Mouse (Mus musculus) kidney, embryonic 14.5 days (tissue): ENCODE results near the gene Mief2. TPM values are rescaled to one million over a fixed set of nuclear protein-coding genes. Genes with fewer than 3 reads are reported as not detected.

Experiments used
- ATAC-seq: fragments of 200-750 bp; cut with Nextera tagmentation; 2 replicates; pipeline ENCODE4 v1.8.0; 2017; ENCODE audit warnings: moderate number of reproducible peaks, mild to moderate bottlenecking, moderate TSS enrichment, moderate library complexity; ENCODE audit not compliant: low FRiP score, low TSS enrichment
- H3K27ac ChIP-seq: fragments of 300-500 bp; sonication (generic); 2 replicates; pipeline ENCODE4 v1.5.1; 2014; ENCODE audit warnings: low read depth, mild to moderate bottlenecking, low read length, moderate library complexity, mixed read lengths
- H3K27me3 ChIP-seq: fragments of 300-500 bp; sonication (generic); 2 replicates; pipeline ENCODE4 v1.6.1; 2014; ENCODE audit warnings: mild to moderate bottlenecking, low read length; ENCODE audit not compliant: control insufficient read depth, insufficient read depth
- H3K36me3 ChIP-seq: fragments of 300-500 bp; sonication (generic); 2 replicates; pipeline ENCODE4 v1.6.1; 2014; ENCODE audit warnings: low read length, mixed read lengths; ENCODE audit not compliant: control insufficient read depth, insufficient read depth
- H3K4me1 ChIP-seq: fragments of 300-500 bp; sonication (generic); 2 replicates; pipeline ENCODE4 v1.6.1; 2014; ENCODE audit warnings: low read length, mixed read lengths; ENCODE audit not compliant: control insufficient read depth, insufficient read depth
- H3K4me2 ChIP-seq: fragments of 300-500 bp; sonication (generic); replicated peaks from 2 replicates; pipeline ENCODE4 v1.6.1; 2014; ENCODE audit warnings: low read depth, mild to moderate bottlenecking, low read length
- H3K4me3 ChIP-seq: fragments of 300-500 bp; sonication (generic); 2 replicates; pipeline ENCODE4 v1.5.1; 2014; ENCODE audit warnings: mild to moderate bottlenecking, low read length
- H3K9ac ChIP-seq: fragments of 300-500 bp; sonication (generic); 2 replicates; pipeline ENCODE4 v1.6.1; 2014; ENCODE audit warnings: low read depth, mild to moderate bottlenecking, low read length, moderate library complexity
- H3K9me3 ChIP-seq: fragments of 300-500 bp; sonication (generic); 2 replicates; pipeline ENCODE4 v1.6.1; 2016; ENCODE audit warnings: low read length; ENCODE audit not compliant: control insufficient read depth
- WGBS: fragments of 180-500 bp; shearing (Covaris S2); extraction: QIAGEN DNeasy Blood & Tissue Kit; methylation state at CpG from one replicate; pipeline ENCODE4 v1.1.7; 2014; 5-methylcytosine and 5-hydroxymethylcytosine counted together
- polyA plus RNA-seq: library from polyadenylated mRNA; unstranded; fragments of >200 nt; fragmentation: Nextera tagmentation; extraction: Ambion mirVana; gene quantifications from 2 replicates; pipeline ENCODE4 v1.2.1, GENCODE M21; 2014

The Mief2 gene
- polyA plus RNA-seq, 1 experiment from 2014 or later = 17.0 TPM

DNA sequence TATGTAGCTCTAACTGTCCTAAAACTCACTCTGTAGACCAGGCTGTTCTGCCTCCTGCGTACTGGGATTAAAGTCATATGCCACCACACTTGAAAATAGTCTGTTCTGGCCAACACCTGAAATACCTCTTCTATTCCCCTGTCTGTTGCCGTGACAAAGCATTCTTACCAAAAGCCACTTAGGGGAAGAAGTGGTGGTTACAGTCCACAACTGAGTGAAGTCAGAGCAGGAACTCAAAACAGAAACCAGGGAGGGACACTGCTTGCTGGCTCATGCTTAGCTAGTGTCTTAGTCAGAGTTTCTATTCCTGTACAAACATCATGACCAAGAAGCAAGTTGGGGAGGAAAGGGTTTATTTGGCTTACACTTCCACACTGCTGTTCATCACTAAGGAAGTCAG, 41.1 kb downstream of the Mief2 start:
- no peak for ATAC-seq
- no peaks in the 10 kb centered on the region for H3K36me3 ChIP-seq
- no peak overlapping the region for H3K4me3 ChIP-seq
- no peaks in the 10 kb centered on the region for H3K4me1 ChIP-seq
- H3K27me3 ChIP-seq = no peaks in the 10 kb centered on the region
- no peak overlapping the region for H3K4me2 ChIP-seq
- no peaks in the 10 kb centered on the region for H3K9me3 ChIP-seq
- no peak overlapping the region for H3K9ac ChIP-seq
- 88% methylated on average over 2 of the region's 2 CpGs for WGBS
- H3K27ac ChIP-seq = no peak overlapping the region

DNA sequence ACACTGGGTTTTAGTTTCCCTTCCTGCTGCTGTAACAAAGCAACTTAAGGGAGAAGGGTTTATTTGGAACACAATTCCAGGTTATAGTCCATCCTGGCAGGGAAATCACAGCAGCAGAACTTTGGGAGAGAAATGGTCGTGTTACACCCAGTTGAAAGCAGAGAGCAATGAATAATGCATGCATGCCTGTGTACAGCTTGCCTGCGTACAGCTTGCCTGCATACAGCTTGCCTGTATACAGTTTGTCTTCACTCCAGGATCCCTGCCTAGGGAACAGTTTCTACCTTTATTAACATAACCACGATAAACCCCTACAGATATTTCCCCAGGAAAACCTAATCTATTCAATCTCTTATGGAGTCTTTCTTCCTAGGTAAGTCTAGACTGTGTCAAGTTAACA, 42.6 kb downstream of the Mief2 start:
- Histone ChIP-seq H3K9ac (no peak overlapping the region), H3K27ac (no peak overlapping the region), H3K36me3 (no peaks in the 10 kb centered on the region), H3K27me3 (no peaks in the 10 kb centered on the region), H3K4me1 (peaks cover 11% of the 10 kb centered on the region), H3K9me3 (no peaks in the 10 kb centered on the region), H3K4me2 (no peak overlapping the region), H3K4me3 (no peak overlapping the region)
- ATAC-seq = no peak
- WGBS = 84% methylated on average over 3 of the region's 3 CpGs

DNA sequence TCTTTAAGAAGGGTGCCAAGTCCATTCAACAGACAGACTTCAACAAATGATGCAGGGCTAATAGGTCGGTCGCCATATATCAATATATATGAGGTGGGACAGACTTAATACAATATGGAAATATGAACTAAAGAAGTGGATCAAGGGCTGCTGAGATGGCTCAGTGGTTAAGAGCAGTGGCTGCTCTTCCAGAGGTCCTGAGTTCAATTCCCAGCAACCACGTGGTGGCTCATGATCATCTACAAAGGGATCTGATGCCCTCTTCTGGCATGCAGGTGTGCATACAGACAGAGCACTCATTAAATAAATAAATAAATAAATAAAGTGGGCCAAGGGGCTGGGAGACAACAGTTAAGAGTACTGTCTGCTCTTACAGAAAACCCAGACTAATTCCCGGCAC, 44.0 kb downstream of the Mief2 start:
- no peak overlapping the region for H3K4me3 ChIP-seq
- H3K9me3 ChIP-seq = no peaks in the 10 kb centered on the region
- no peak overlapping the region for H3K27ac ChIP-seq
- ATAC-seq = no peak
- no peaks in the 10 kb centered on the region for H3K36me3 ChIP-seq
- H3K4me2 ChIP-seq = no peak overlapping the region
- H3K9ac ChIP-seq = no peak overlapping the region
- H3K4me1 ChIP-seq = peaks cover 17% of the 10 kb centered on the region
- H3K27me3 ChIP-seq = no peaks in the 10 kb centered on the region
- 87% methylated on average over 4 of the region's 4 CpGs for WGBS

DNA sequence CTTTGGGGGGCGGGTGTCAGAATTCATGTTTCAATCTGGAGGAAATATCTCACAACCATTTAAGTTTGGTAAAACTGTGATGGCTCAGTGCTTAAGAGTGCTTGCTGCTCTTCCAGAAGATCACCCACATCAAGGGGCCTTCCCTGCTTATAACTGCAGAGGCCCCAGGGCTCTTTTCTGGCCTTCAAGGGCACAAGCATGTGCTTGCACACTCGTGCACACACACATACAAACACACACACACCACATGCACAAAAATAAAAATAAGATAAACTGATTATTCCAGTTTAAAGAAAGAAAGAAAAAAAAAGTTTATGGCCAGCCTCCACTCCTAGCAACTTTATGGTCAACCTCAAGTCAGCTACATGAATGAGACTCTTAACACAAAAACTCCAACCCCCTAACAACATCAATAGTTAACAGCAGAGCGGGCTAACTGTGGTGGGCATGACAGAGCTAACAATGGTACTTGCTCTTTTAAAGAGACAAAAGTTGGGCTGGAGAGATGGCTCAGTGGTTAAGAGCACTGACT, 46.0 kb downstream of the Mief2 start:
- no peaks in the 10 kb centered on the region for H3K9me3 ChIP-seq
- no peak for ATAC-seq
- H3K36me3 ChIP-seq = peaks cover under 1% of the 10 kb centered on the region; the same call in 1 of the 2 replicates
- 92% methylated on average over 3 of the region's 3 CpGs for WGBS
- peaks cover 22% of the 10 kb centered on the region for H3K4me1 ChIP-seq
- no peak overlapping the region for H3K4me3 ChIP-seq
- H3K27ac ChIP-seq = no peak overlapping the region
- no peak overlapping the region for H3K9ac ChIP-seq
- no peaks in the 10 kb centered on the region for H3K27me3 ChIP-seq
- no peak overlapping the region for H3K4me2 ChIP-seq

DNA sequence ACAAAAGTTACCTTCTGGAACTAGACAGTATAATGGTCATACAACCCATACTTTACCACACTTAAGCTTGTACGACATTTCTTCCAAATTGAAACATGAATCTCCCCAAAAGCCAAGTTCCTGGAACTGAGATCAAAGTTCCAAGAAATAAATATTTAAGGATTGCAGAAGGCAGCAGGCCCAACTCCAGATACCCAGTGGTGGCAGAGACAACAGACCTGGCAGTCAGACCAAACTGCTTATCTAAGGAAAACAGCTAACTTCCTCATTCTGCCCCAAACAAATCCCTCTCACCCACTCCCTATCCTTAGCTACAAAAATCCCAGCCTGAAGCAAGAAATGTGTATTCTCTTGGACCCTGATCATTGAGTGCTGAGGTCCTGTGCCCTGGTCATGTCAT, 46.6 kb downstream of the Mief2 start:
- H3K9ac ChIP-seq = no peak overlapping the region

DNA sequence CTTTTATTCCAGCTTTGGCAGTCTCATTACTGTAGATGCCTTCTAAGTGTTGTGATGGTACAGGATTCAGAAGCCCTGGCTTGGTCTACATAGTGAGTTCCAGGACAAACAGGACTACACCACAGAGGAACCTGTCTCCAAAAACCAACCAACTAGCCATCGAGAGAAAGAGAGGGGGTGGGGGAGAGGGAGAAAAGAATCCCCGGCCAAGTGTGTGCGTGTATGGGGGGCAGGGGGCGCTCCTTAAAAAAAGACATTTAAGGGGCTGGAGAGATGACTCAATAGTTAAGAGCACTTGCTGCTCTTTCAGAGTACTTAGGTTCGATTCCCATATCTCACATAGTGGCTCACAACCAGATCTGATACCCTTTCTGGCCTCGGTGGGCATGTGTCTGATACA, 47.4 kb downstream of the Mief2 start:
- H3K9ac ChIP-seq = peak overlapping the region; percentile 72; the same call in 1 of the 2 replicates
- H3K9me3 ChIP-seq = no peaks in the 10 kb centered on the region
- ATAC-seq = no peak
- no peak overlapping the region for H3K27ac ChIP-seq
- peak overlapping the region; percentile 71 for H3K4me3 ChIP-seq
- H3K27me3 ChIP-seq = no peaks in the 10 kb centered on the region
- H3K4me1 ChIP-seq = peaks cover 33% of the 10 kb centered on the region
- H3K36me3 ChIP-seq = peaks cover 11% of the 10 kb centered on the region
- 48% methylated on average over 6 of the region's 6 CpGs for WGBS
- peak overlapping the region; percentile 68 for H3K4me2 ChIP-seq

More for the DNA sequence above, 46.6 kb downstream of the Mief2 start:
- Histone ChIP-seq H3K27ac (no peak overlapping the region), H3K4me2 (peak overlapping the region; percentile 8; the same call in 1 of the 2 replicates), H3K9me3 (no peaks in the 10 kb centered on the region), H3K36me3 (peaks cover 7% of the 10 kb centered on the region), H3K4me1 (peaks cover 28% of the 10 kb centered on the region), H3K4me3 (no peak overlapping the region; the same call in 1 of the 2 replicates), H3K27me3 (no peaks in the 10 kb centered on the region)
- ATAC-seq = no peak
- whole genome bisulfite sequencing = 78% methylated on average over 1 of the region's 1 CpGs

DNA sequence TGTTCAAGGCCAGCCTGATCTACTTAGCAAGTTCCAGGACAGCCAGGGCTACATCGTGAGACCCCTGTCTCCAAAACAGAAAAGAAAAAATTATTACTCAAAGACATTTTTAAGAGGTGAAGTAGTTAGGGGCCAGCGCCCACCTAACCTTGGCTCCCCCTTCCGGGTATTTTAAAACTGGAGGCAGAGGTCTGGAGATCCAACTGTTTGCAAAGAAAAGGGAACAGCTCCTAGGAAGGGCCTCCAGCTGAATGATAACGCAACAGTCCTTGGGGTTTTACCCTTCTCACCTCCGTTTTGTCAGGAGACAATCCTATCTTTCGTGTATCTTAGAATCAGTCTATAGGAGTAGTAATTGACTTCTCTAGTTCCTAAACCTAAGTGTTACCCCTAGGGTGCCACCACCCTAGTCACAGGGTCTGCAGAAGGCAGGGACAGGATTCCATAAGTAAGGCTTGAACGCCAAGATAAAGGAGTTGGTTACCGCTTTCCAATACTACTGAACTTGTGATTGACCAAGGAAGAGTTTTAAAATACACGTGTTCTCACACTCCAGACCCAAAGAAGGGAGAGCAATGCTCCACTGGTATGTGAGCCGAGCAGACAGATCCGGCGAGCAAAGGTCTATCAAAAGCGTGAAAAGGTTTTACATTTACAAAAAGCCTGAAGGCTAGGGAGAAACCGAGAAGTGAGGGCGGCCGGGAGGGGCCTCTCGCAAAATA, 48.1 kb downstream of the Mief2 start:
- peak; percentile 26; the same call in 1 of the 2 replicates for ATAC-seq
- peaks cover 11% of the 10 kb centered on the region for H3K36me3 ChIP-seq
- H3K4me2 ChIP-seq = peak overlapping the region; percentile 68
- H3K9ac ChIP-seq = peak overlapping the region; percentile 72
- peak overlapping the region; percentile 71 for H3K4me3 ChIP-seq
- H3K27me3 ChIP-seq = no peaks in the 10 kb centered on the region
- H3K9me3 ChIP-seq = no peaks in the 10 kb centered on the region
- peak overlapping the region; percentile 12; the same call in 1 of the 2 replicates for H3K27ac ChIP-seq
- WGBS = 2% methylated on average over 17 of the region's 17 CpGs
- H3K4me1 ChIP-seq = peaks cover 39% of the 10 kb centered on the region

DNA sequence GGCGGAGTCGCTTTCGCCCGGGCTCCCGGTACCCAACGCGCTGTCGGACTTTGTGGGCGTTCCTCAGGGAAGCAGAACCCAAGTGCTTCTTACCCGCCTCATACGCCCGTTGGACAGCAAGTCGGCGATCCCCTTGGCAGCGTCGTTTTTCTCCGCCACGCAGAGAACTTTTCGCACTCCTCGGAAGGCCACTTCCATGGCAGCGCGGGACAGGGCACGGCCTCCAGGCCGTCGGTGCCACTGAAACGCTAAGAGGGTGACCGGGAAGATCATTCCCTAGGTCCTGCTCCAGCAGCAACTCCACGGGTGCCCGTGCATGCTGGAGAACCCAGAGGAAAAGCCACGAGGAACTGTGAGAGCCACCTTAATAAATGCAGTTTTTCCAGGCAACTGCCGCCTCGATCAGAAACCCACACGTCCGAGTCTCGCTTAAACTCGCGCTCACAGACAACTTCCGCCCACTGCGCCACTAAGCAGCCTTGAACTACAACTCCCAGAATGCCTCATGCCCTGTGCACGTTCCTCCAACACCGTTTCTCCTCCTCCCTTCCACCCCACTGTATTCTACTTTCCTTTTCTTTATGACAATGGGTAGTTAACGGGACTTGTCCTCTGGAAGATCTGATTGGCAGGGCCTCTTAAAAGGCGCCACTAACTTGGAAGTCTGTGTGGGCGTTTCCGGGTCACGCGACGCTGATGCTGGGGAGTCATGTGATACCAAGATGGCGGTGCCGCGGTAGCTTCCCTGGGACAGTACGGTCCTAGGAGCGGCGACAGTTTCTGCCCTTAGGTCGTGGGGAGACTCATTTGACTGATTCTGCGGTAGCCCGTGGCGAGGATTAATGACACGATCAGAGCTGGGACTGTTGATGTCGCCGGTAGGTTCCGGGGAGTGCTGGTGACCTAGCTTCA, 48.9 kb downstream of the Mief2 start, which contains the start of the genes Top3a and Smcr8:
Gene Top3a (minus strand): TSS at position 537 of the 912 bp plus-strand sequence.
Gene Smcr8 (plus strand): TSS at position 696 of the 912 bp plus-strand sequence.
- ATAC-seq = peak; percentile 96
- Histone ChIP-seq H3K27ac (peak within 1 kb of the TSS; percentile 49), H3K36me3 (peaks cover 11% of the 10 kb centered on the region), H3K4me3 (peak within 1 kb of the TSS; percentile 71), H3K9ac (peak within 1 kb of the TSS; percentile 72), H3K4me1 (peaks cover 45% of the 10 kb centered on the region), H3K27me3 (no peaks in the 10 kb centered on the region), H3K4me2 (peak within 1 kb of the TSS; percentile 68), H3K9me3 (no peaks in the 10 kb centered on the region)
- under 1% methylated on average over 62 of the region's 62 CpGs for WGBS
